Mouse (Mus musculus): ENCODE measurements around the gene Gabrr1. TPM values are rescaled to one million over a fixed set of nuclear protein-coding genes. Genes with fewer than 3 reads are reported as not detected.

Gene Gabrr1
- total and polyA plus RNA-seq, 3 experiments = not detected

GRCm38 (mm10) chr4:33188781-33189734 lies 56.7 kb downstream of the Gabrr1 start:
- no peak overlapping the region for H3K27ac ChIP-seq (ENCODE audit: control insufficient read depth, low read depth, low read length)
- peaks cover 0 to 4% of the 10 kb centered on the region in 2 experiments; a peak in 2 of 4 replicates for H3K27me3 ChIP-seq (ENCODE audit: control insufficient read depth in 1 of 2, insufficient read depth in 2 of 2, low read length in 2 of 2)
- no peaks in the 10 kb centered on the region for H3K4me1 ChIP-seq (ENCODE audit: control insufficient read depth in 1 of 2, insufficient read depth in 2 of 2, low read length in 2 of 2)
- no peak overlapping the region for H3K4me3 ChIP-seq (ENCODE audit: control insufficient read depth in 1 of 2, insufficient read depth in 1 of 2, low read depth in 2 of 2, low read length in 2 of 2)
- TF ChIP-seq CHD2 (IDR thresholded peaks at IDR 0.05; ENCODE audit: low read length) = no peak
- TF ChIP-seq TAL1 (IDR thresholded peaks at IDR 0.05; ENCODE audit: low read length) = no peak
- no peak for TF ChIP-seq SIN3A (IDR thresholded peaks at IDR 0.05; ENCODE audit: low read length)
- no peak for TF ChIP-seq EP300 (IDR thresholded peaks at IDR 0.05; ENCODE audit: low read depth in 1 of 2, low read length in 2 of 2)
- TF ChIP-seq MYC (IDR thresholded peaks at IDR 0.05; ENCODE audit: low read depth, low read length) = no peak
- TF ChIP-seq POLR2AphosphoS2 (IDR thresholded peaks at IDR 0.05; ENCODE audit: low read length) = no peak
- TF ChIP-seq POLR2AphosphoS5 (IDR thresholded peaks at IDR 0.05; ENCODE audit: borderline replicate concordance, low read depth, low read length) = no peak
- no peak for TF ChIP-seq E2F4 (IDR thresholded peaks at IDR 0.05; ENCODE audit: borderline replicate concordance, low read depth, low read length)
- TF ChIP-seq MXI1 (IDR thresholded peaks at IDR 0.05; ENCODE audit: low read depth, low read length) = no peak
- H3K9me3 ChIP-seq (replicated peaks; ENCODE audit: insufficient read depth, low read length) = no peaks in the 10 kb centered on the region
- no peaks in the 10 kb centered on the region for H3K79me2 ChIP-seq (ENCODE audit: control insufficient read depth, insufficient read depth, low read length, poor library complexity)
- H3K9ac ChIP-seq (ENCODE audit: control insufficient read depth, low read depth, low read length, poor library complexity, severe bottlenecking) = no peak overlapping the region
- no peak for DNase-seq (ENCODE audit: low read depth, low spot score)
- H3K36me3 ChIP-seq (ENCODE audit: control insufficient read depth in 1 of 2, insufficient read depth in 2 of 2, low read length in 2 of 2) = no peaks in the 10 kb centered on the region

DNA sequence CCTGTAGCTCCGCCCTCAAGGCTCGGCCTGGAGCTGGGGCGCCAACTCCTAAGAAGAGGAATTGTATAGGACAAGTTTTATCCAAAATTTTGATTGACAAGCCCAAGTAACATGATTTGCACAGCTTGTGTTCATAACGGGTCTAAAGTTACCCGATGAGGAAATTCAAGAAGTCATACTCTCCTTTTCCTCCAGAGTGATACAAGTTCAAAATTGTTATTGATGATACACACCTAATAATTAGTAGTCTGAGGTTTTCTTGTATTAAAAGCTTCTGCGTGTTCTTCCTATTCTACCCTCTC lies 57.4 kb downstream of the Gabrr1 start, which contains the start of gene Pm20d2:
Pm20d2 (minus strand) TSS at position 3 of the 302 bp plus-strand sequence.
- no peaks in the 10 kb centered on the region for H3K36me3 ChIP-seq (ENCODE audit: control insufficient read depth in 1 of 2, insufficient read depth in 2 of 2, low read length in 2 of 2)
- no peak within 1 kb of the TSS for H3K27ac ChIP-seq (ENCODE audit: control insufficient read depth, low read depth, low read length)
- H3K9ac ChIP-seq (ENCODE audit: control insufficient read depth, low read depth, low read length, poor library complexity, severe bottlenecking) = no peak within 1 kb of the TSS
- no peaks in the 10 kb centered on the region for H3K4me1 ChIP-seq (ENCODE audit: control insufficient read depth in 1 of 2, insufficient read depth in 2 of 2, low read length in 2 of 2)
- DNase-seq (ENCODE audit: low read depth, low spot score) = no peak
- H3K27me3 ChIP-seq (ENCODE audit: control insufficient read depth in 1 of 2, insufficient read depth in 2 of 2, low read length in 2 of 2) = peaks cover 0 to 4% of the 10 kb centered on the region in 2 experiments; a peak in 2 of 4 replicates
- TF ChIP-seq JUND (IDR thresholded peaks at IDR 0.05; ENCODE audit: low read depth, low read length) (no peak), NELFE (IDR thresholded peaks at IDR 0.05; ENCODE audit: low read depth, low read length) (no peak), SIN3A (IDR thresholded peaks at IDR 0.05; ENCODE audit: low read length) (no peak), USF2 (IDR thresholded peaks at IDR 0.05; ENCODE audit: borderline replicate concordance in 1 of 2, insufficient read depth in 1 of 2, low read depth in 1 of 2, low read length in 2 of 2) (no peak), RAD21 (IDR thresholded peaks at IDR 0.05; ENCODE audit: low read depth, low read length) (no peak), BHLHE40 (IDR thresholded peaks at IDR 0.05; ENCODE audit: borderline replicate concordance, low read depth, low read length) (no peak), TCF12 (IDR thresholded peaks at IDR 0.05; ENCODE audit: low read depth, low read length) (no peak), CHD2 (IDR thresholded peaks at IDR 0.05; ENCODE audit: low read length) (no peak), MAZ (IDR thresholded peaks at IDR 0.05; ENCODE audit: low read depth, low read length) (no peak), MAX (IDR thresholded peaks at IDR 0.05; ENCODE audit: low read length) (no peak), SMC3 (IDR thresholded peaks at IDR 0.05; ENCODE audit: low read depth, low read length) (no peak)
- H3K4me3 ChIP-seq (ENCODE audit: control insufficient read depth in 1 of 2, insufficient read depth in 1 of 2, low read depth in 2 of 2, low read length in 2 of 2) = no peak within 1 kb of the TSS
- no peaks in the 10 kb centered on the region for H3K79me2 ChIP-seq (ENCODE audit: control insufficient read depth, insufficient read depth, low read length, poor library complexity)
- H3K9me3 ChIP-seq (replicated peaks; ENCODE audit: insufficient read depth, low read length) = no peaks in the 10 kb centered on the region
